Mouse (Mus musculus) forebrain, embryonic 14.5 days (tissue): Measurements from ENCODE around the gene Hsf5. TPM values are rescaled to one million over a fixed set of nuclear protein-coding genes. Genes with fewer than 3 reads are reported as not detected.

ENCODE experiments used
- ATAC-seq: fragments of 200-750 bp; cut with Nextera tagmentation; 2 replicates; pipeline ENCODE4 v1.8.0; 2017; ENCODE audit warnings: mild to moderate bottlenecking, moderate library complexity
- DNase-seq: peaks from one replicate; pipeline ENCODE4 v3.0.0-alpha.2; 2015; ENCODE audit warnings: low spot score
- H3K27ac ChIP-seq: fragments of 300-500 bp; sonication (generic); 2 replicates; pipeline ENCODE4 v1.5.1; 2014; ENCODE audit warnings: low read depth, mild to moderate bottlenecking, control low read depth, low read length, moderate library complexity
- H3K27me3 ChIP-seq: fragments of 300-500 bp; sonication (generic); replicated peaks from 2 replicates; pipeline ENCODE4 v1.6.1; 2014; ENCODE audit warnings: low read length, control low read depth, mixed read lengths; ENCODE audit not compliant: control insufficient read depth, insufficient read depth
- H3K36me3 ChIP-seq: fragments of 300-500 bp; sonication (generic); 2 replicates; pipeline ENCODE4 v1.6.1; 2014; ENCODE audit warnings: low read length, control low read depth; ENCODE audit not compliant: control insufficient read depth, insufficient read depth
- H3K4me1 ChIP-seq: fragments of 300-500 bp; sonication (generic); 2 replicates; pipeline ENCODE4 v1.6.1; 2014; ENCODE audit warnings: antibody characterized with exemption, low read length, control low read depth; ENCODE audit not compliant: control insufficient read depth, insufficient read depth
- H3K4me2 ChIP-seq: fragments of 300-500 bp; sonication (generic); 2 replicates; pipeline ENCODE4 v1.6.1; 2014; ENCODE audit warnings: mild to moderate bottlenecking, control low read depth, low read length
- H3K4me3 ChIP-seq: fragments of 300-500 bp; sonication (generic); 2 replicates; pipeline ENCODE4 v1.5.1; 2014; ENCODE audit warnings: low read depth, low read length, control low read depth
- H3K9ac ChIP-seq: fragments of 300-500 bp; sonication (generic); 2 replicates; pipeline ENCODE4 v1.6.1; 2014; ENCODE audit warnings: mild to moderate bottlenecking, low read length, control low read depth, moderate library complexity
- H3K9me3 ChIP-seq: fragments of 300-500 bp; sonication (generic); replicated peaks from 2 replicates; pipeline ENCODE4 v1.6.1; 2016; ENCODE audit warnings: low read length, control low read depth, mixed read lengths; ENCODE audit not compliant: control insufficient read depth
- WGBS: fragments of 180-500 bp; shearing (Covaris S2); extraction: QIAGEN DNeasy Blood & Tissue Kit; methylation state at CpG from one replicate; pipeline ENCODE4 v1.1.7; 2014; 5-methylcytosine and 5-hydroxymethylcytosine counted together
- polyA plus RNA-seq: library from polyadenylated mRNA; unstranded; fragments of >200 nt; fragmentation: Nextera tagmentation; extraction: Ambion mirVana; gene quantifications from 2 replicates; pipeline ENCODE4 v1.2.1, GENCODE M21; 2014

Hsf5 gene
- polyA plus RNA-seq, 1 experiment from 2014 or later, result 0.36 TPM

DNA sequence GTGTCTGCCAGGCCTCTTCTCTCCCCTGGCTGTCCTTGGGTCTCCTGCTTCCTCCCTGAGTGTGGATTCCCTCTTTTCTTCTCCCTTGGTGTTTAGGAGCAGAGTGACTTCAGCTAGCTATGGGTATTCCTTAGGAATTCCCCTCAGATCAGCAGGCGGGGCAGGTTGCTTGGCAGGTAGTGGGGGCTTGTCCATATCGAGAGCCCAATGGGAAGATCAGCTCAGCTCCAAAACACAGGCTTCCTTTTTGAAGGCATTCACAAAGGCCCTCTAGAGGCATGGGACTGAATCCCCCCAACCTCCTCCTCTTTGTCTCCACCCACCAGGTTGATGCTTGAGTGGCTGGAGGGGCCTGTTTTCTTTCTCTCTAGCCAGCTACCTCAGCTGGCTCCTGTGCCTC lies 20.5 kb upstream of the Hsf5 start:
- Histone ChIP-seq H3K27me3 (no peaks in the 10 kb centered on the region), H3K4me2 (peak overlapping the region; percentile 85), H3K36me3 (peaks cover 48% of the 10 kb centered on the region), H3K4me1 (peaks cover 16% of the 10 kb centered on the region), H3K9me3 (no peaks in the 10 kb centered on the region), H3K9ac (peak overlapping the region; percentile 97), H3K4me3 (peak overlapping the region; percentile 89), H3K27ac (peak overlapping the region; percentile 86; the same call in 1 of the 2 replicates)
- DNase-seq, result peak; percentile 70
- WGBS, result 8% methylated on average over 2 of the region's 2 CpGs
- ATAC-seq, result no peak

DNA sequence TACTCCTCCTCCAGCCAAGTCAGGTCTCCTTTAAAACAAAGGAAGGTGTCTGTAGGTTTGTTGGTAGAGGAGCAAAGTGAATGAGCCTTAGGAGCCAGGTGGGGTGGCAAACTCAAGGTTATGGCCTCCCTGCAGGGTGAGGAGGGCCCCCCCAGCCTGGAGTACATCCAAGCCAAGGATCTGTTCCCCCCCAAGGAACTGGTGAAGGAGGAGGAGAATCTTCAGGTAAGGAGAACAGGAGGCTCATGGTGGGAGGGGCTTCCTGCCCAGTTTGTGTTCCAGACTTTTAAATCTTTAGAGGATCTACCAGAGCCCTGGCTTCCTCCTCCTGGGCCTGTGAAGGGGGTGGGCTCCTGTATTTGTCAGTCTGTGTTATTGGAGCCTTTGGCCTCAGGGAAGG lies 19.9 kb upstream of the Hsf5 start:
- peak overlapping the region; percentile 97 for H3K9ac ChIP-seq
- H3K27ac ChIP-seq, result peak overlapping the region; percentile 86; the same call in 1 of the 2 replicates
- DNase-seq (no peak), ATAC-seq (no peak)
- peak overlapping the region; percentile 89 for H3K4me3 ChIP-seq
- no peaks in the 10 kb centered on the region for H3K9me3 ChIP-seq
- no peaks in the 10 kb centered on the region for H3K27me3 ChIP-seq
- peaks cover 16% of the 10 kb centered on the region for H3K4me1 ChIP-seq
- H3K36me3 ChIP-seq, result peaks cover 54% of the 10 kb centered on the region
- H3K4me2 ChIP-seq, result peak overlapping the region; percentile 85

DNA sequence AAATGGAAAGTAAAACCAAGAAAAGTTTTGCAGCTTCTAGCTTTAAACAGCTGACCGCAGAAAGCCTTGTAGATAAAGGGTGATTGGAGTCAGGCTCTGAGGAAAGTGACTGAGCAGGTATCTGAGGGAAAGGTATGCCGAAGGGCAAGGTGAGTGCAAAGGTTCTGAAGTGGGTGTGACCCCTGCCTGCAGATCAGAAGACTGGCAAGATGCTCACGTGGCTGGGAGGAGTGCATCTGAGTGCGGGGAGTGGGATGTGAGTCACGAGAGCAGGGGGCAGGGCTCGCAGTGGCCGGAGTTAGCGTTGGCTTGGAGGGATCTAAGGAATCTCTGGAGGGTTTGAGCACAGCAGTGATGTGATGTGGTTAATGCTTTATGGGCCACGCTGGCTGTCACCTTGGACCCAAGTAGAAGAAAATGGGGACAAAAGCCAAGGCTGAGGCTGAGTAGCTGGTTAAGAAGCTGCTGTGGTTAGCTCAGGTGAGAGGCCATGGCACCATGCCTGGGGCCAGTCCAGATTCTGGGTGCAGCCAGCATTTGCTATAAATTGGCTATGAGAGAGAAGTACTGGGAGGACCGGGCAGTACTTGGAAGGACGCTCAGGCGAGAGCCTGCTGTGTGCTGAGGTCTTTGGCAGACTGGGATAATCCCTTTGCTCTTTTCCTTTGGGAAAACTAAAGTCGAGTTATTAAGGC lies 17.4 kb upstream of the Hsf5 start:
- no peaks in the 10 kb centered on the region for H3K27me3 ChIP-seq
- no peak overlapping the region for H3K9ac ChIP-seq
- DNase-seq, result no peak
- H3K9me3 ChIP-seq, result no peaks in the 10 kb centered on the region
- no peak overlapping the region for H3K27ac ChIP-seq
- H3K36me3 ChIP-seq, result peaks cover 76% of the 10 kb centered on the region
- no peak overlapping the region for H3K4me2 ChIP-seq
- 92% methylated on average over 13 of the region's 13 CpGs for WGBS
- no peak overlapping the region for H3K4me3 ChIP-seq
- no peak for ATAC-seq
- peaks cover 5% of the 10 kb centered on the region for H3K4me1 ChIP-seq

DNA sequence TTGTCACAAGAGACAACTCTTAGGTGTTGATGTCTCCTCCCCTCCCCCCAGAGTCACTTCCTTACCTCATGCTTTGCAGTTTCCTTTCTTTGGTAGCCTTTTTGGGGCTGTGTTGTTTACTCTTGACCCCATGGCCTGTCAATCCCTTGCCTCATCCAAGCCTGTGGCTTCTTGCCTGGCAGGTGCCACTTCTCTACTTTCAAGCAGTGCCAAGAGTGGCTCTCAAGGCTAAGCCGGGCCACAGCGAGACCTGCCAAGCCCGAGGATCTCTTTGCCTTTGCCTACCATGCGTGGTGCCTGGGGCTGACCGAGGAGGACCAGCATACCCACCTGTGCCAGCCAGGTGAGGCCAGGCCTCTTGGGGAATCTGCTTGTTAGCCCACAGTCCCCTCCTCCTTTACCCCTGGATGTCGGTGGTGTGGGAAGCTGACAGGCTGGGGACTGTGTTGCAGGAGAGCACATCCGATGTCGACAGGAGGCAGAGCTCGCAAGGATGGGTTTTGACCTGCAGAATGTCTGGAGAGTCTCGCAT lies 16.6 kb upstream of the Hsf5 start:
- no peak overlapping the region for H3K4me2 ChIP-seq
- H3K9me3 ChIP-seq, result no peaks in the 10 kb centered on the region
- DNase-seq (no peak), ATAC-seq (no peak)
- no peak overlapping the region for H3K27ac ChIP-seq
- no peak overlapping the region for H3K4me3 ChIP-seq
- no peaks in the 10 kb centered on the region for H3K27me3 ChIP-seq
- peaks cover 5% of the 10 kb centered on the region for H3K4me1 ChIP-seq
- H3K36me3 ChIP-seq, result peaks cover 84% of the 10 kb centered on the region
- H3K9ac ChIP-seq, result no peak overlapping the region
- 97% methylated on average over 10 of the region's 10 CpGs for WGBS

DNA sequence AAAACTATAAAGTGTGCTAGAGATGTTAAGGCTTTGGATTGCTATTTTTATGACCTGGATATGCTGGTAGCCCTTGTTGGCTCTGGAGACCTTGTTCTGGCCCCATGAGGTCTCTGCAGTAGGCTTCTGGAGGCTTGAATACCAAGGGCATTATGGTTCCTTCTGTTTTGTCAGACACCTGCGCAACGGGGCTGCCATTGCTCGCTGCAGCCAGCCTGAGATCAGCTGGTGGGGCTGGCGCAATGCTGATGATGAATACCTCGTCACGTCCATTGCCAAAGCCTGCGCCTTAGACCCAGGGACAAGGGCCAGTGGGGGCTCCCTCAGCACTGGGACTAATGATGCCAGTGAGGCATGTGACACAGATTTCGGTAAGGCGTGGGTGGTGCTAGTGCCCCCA lies 14.7 kb upstream of the Hsf5 start:
- H3K9ac ChIP-seq, result no peak overlapping the region
- H3K4me2 ChIP-seq, result no peak overlapping the region
- H3K36me3 ChIP-seq, result peaks cover 99% of the 10 kb centered on the region
- H3K4me1 ChIP-seq, result no peaks in the 10 kb centered on the region
- H3K27ac ChIP-seq, result no peak overlapping the region
- WGBS, result 90% methylated on average over 9 of the region's 9 CpGs
- H3K27me3 ChIP-seq, result no peaks in the 10 kb centered on the region
- DNase-seq (no peak), ATAC-seq (no peak)
- H3K9me3 ChIP-seq, result no peaks in the 10 kb centered on the region
- no peak overlapping the region for H3K4me3 ChIP-seq

DNA sequence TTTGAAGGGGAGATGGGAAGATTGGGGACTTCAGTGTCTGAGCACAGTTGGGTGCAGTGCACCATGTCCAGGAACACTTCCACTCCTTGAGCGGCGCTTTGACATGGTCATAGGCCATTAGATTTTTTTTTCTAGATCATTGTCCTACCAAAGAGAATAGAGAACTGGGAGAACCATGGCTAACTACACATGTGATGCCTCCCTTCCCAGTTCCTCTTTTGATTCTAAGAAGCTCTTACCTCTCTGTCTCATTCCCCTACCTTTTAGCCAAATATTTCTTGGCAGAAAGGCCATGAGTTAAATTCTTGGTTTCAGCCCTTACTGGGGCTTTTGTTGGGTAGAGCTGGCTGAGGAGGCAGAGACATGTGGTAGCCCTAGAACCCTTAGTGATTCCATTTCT lies 13.4 kb upstream of the Hsf5 start:
- Histone ChIP-seq H3K27me3 (no peaks in the 10 kb centered on the region), H3K36me3 (peaks cover 99% of the 10 kb centered on the region), H3K27ac (no peak overlapping the region), H3K4me2 (no peak overlapping the region), H3K9ac (no peak overlapping the region), H3K4me3 (no peak overlapping the region), H3K9me3 (no peaks in the 10 kb centered on the region), H3K4me1 (no peaks in the 10 kb centered on the region)
- WGBS, result 91% methylated on average over 2 of the region's 2 CpGs
- ATAC-seq (no peak), DNase-seq (no peak)

DNA sequence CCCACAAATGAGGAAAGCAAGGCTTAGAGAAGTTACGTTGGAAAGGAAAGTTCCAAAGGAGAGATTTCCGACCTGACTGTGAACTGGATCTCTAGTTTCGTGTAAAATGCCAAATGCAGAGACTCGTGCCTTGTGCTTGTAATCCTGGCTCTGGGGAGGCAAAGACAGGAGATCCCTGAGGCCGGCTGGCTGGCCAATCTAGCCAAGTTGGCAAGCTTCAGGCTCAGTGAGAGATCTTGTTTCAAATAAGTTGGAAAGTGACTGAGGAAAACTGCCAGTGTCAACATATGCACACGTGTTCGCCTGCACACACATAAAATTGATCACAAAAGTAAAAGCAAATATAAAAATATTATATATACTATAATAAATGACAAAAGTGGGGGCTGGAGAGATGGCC lies 7.7 kb upstream of the Hsf5 start:
- no peak for ATAC-seq
- Histone ChIP-seq H3K27ac (no peak overlapping the region), H3K4me3 (no peak overlapping the region), H3K9ac (no peak overlapping the region), H3K4me2 (no peak overlapping the region), H3K9me3 (no peaks in the 10 kb centered on the region), H3K36me3 (peaks cover 97% of the 10 kb centered on the region), H3K4me1 (no peaks in the 10 kb centered on the region), H3K27me3 (no peaks in the 10 kb centered on the region)
- 89% methylated on average over 7 of the region's 7 CpGs for WGBS
- DNase-seq, result no peak

DNA sequence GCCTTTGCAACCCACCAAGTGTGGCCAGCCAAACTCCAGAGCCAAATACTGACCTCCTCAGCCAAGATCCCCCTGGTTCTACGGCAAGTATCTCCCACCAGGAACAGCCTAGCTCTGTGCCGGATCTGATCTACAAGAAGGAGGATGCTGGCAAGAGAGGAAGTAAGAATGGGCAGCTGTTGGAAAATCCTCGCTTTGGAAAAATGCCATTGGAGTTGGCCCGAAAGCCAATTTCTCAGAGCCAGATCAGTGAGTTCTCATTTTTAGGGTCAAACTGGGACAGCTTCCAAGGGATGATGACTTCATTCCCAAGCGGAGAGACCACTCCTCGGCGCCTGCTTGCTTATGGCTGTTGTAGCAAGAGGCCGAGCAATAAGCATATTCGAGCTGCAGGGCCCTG lies 5.4 kb upstream of the Hsf5 start:
- H3K27ac ChIP-seq, result no peak overlapping the region
- H3K4me3 ChIP-seq, result no peak overlapping the region
- no peaks in the 10 kb centered on the region for H3K4me1 ChIP-seq
- no peaks in the 10 kb centered on the region for H3K27me3 ChIP-seq
- peaks cover 97% of the 10 kb centered on the region for H3K36me3 ChIP-seq
- H3K9ac ChIP-seq, result no peak overlapping the region
- no peak for DNase-seq
- ATAC-seq, result no peak
- WGBS, result 89% methylated on average over 9 of the region's 9 CpGs
- no peaks in the 10 kb centered on the region for H3K9me3 ChIP-seq
- no peak overlapping the region for H3K4me2 ChIP-seq

DNA sequence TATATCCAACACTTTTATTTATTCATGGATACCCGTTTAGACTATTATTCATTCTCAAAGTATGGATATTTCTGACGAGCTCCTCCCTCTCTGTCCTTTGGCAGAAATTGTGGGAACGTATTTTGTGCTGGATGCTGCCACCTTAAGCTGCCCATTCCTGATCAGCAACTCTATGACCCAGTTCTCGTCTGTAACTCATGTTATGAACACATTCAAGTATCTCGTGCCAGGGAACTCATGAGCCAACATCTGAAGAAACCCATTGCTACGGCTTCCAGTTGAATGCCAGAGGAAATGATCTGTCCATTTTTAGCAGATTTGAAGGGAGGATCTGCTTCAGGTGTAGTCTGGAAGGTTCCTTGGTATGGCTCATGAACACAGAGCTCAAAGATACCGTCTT lies 3.0 kb upstream of the Hsf5 start:
- no peak for ATAC-seq
- H3K27ac ChIP-seq, result no peak overlapping the region
- WGBS, result 94% methylated on average over 7 of the region's 7 CpGs
- no peak overlapping the region for H3K4me3 ChIP-seq
- no peaks in the 10 kb centered on the region for H3K4me1 ChIP-seq
- no peak for DNase-seq
- peaks cover 4% of the 10 kb centered on the region; the same call in 1 of the 2 replicates for H3K9me3 ChIP-seq
- peaks cover 97% of the 10 kb centered on the region for H3K36me3 ChIP-seq
- H3K4me2 ChIP-seq, result no peak overlapping the region
- H3K9ac ChIP-seq, result no peak overlapping the region
- H3K27me3 ChIP-seq, result no peaks in the 10 kb centered on the region
